Mouse (Mus musculus) limb, embryonic 15.5 days (tissue): ENCODE measurements around the gene Tomm20. TPM values are rescaled to one million over a fixed set of nuclear protein-coding genes. Genes with fewer than 3 reads are reported as not detected.

Experiments
- ATAC-seq: fragments of 200-750 bp; cut with Nextera tagmentation; 2 replicates; pipeline ENCODE4 v1.8.0; 2017; ENCODE audit warnings: low read depth, moderate TSS enrichment; ENCODE audit not compliant: insufficient number of reproducible peaks, low FRiP score, low TSS enrichment
- H3K27ac ChIP-seq: fragments of 300-500 bp; sonication (generic); 2 replicates; pipeline ENCODE4 v1.5.1; 2015; ENCODE audit warnings: moderate library complexity, mild to moderate bottlenecking, inconsistent platforms
- H3K27me3 ChIP-seq: fragments of 300-500 bp; sonication (generic); 2 replicates; pipeline ENCODE4 v1.6.1; 2015; ENCODE audit warnings: inconsistent platforms
- H3K36me3 ChIP-seq: fragments of 300-500 bp; sonication (generic); 2 replicates; pipeline ENCODE4 v1.6.1; 2015; ENCODE audit warnings: inconsistent platforms
- H3K4me1 ChIP-seq: fragments of 300-500 bp; sonication (generic); 2 replicates; pipeline ENCODE4 v1.6.1; 2015; ENCODE audit warnings: inconsistent platforms
- H3K4me2 ChIP-seq: fragments of 300-500 bp; sonication (generic); 2 replicates; pipeline ENCODE4 v1.6.1; 2015; ENCODE audit warnings: mild to moderate bottlenecking, inconsistent platforms
- H3K4me3 ChIP-seq: fragments of 300-500 bp; sonication (generic); 2 replicates; pipeline ENCODE4 v1.5.1; 2015; ENCODE audit warnings: mild to moderate bottlenecking, inconsistent platforms
- H3K9ac ChIP-seq: fragments of 300-500 bp; sonication (generic); 2 replicates; pipeline ENCODE4 v1.6.1; 2015; ENCODE audit warnings: inconsistent platforms
- H3K9me3 ChIP-seq: fragments of 300-500 bp; sonication (generic); 2 replicates; pipeline ENCODE4 v1.6.1; 2016; ENCODE audit warnings: inconsistent platforms
- WGBS: fragments of 180-500 bp; shearing (Covaris S2); methylation state at CpG from one replicate; pipeline ENCODE4 v1.1.7; 2015; 5-methylcytosine and 5-hydroxymethylcytosine counted together
- polyA plus RNA-seq: library from polyadenylated mRNA; unstranded; fragments of >200 nt; fragmentation: Nextera tagmentation; extraction: Ambion mirVana; gene quantifications from 2 replicates; pipeline ENCODE4 v1.2.1, GENCODE M21; 2015

Tomm20 gene
- polyA plus RNA-seq, 1 experiment from 2014 or later: 185 TPM

DNA sequence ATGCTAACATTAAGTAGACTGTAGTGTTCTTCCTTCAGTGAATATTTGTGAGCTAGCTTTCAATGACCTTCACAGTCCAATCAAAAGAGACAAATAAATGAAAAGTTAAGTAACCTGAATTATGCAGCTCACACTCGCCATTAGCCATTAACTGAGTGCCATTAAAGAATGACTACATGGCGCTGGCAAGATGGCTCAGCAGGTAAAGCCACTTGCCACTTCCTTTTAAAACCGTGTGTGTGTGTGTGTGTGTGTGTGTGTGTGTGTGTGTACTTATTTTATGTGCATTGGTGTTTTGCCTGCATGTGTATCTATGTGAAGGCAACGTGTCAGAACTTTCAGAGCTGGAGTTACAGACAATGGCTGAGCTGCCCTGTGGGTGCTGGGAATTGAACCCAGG lies 28.9 kb upstream of the Tomm20 start:
- Histone ChIP-seq H3K9ac (no peak overlapping the region), H3K36me3 (no peaks in the 10 kb centered on the region), H3K4me2 (no peak overlapping the region), H3K27me3 (peaks cover 9% of the 10 kb centered on the region), H3K9me3 (no peaks in the 10 kb centered on the region), H3K4me1 (peaks cover 11% of the 10 kb centered on the region), H3K4me3 (no peak overlapping the region), H3K27ac (no peak overlapping the region)
- no peak for ATAC-seq
- 73% methylated on average over 4 of the region's 4 CpGs for WGBS

DNA sequence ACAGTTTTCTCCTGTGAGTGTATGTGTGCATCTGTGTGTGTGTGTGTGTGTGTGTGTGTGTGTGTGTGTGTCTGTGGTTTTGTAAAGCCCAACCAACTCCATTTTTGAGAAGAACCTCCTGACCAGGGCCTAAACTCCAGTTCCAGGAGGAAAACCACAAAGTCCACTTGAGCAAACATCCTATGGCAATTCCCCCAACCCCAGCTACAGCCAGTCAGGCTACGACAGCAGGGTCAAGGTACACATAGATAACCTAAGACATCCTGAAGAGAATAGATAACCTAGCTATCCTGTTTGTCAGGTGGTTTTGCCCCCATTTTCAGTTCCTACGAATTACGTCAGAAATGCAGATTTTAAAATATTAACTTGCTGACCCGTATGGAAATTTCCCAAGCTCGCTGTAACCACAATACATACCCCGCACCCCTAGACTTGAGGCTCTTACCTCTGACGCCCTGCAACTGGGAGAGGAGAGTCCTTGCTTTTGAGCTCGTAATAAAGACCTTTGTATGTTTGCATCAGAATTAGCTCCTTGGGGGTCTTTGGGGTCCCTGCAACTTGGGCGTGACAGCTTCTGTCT lies 28.1 kb upstream of the Tomm20 start:
- WGBS: 73% methylated on average over 9 of the region's 9 CpGs
- Histone ChIP-seq H3K27me3 (peaks cover 9% of the 10 kb centered on the region), H3K4me1 (peaks cover 13% of the 10 kb centered on the region)

DNA sequence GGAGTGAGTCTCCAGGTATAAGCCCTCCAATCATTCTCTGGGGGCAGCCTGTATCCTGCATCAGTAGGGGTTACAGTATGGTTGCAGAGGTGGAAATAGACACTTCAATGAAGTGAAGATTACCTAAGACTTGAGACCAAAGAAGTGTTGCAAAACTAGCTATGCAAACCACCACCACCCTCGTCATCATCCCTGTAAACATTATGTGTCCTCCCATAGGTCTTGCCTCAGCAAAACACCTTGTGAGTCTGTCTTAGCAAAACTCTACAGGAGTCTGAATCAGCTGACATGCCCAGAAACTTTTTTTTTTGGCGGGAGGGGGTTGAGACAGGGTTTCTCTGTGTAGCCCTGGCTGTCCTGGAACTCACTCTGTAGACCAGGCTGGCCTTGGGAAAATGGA lies 27.0 kb upstream of the Tomm20 start:
- no peak overlapping the region for H3K27ac ChIP-seq
- no peak overlapping the region for H3K4me2 ChIP-seq
- peaks cover 15% of the 10 kb centered on the region for H3K36me3 ChIP-seq
- no peaks in the 10 kb centered on the region for H3K9me3 ChIP-seq
- ATAC-seq: no peak
- H3K9ac ChIP-seq: no peak overlapping the region
- H3K4me3 ChIP-seq: no peak overlapping the region
- 68% methylated on average over 2 of the region's 2 CpGs for WGBS
- peaks cover 6% of the 10 kb centered on the region; the same call in 1 of the 2 replicates for H3K27me3 ChIP-seq
- H3K4me1 ChIP-seq: peaks cover 13% of the 10 kb centered on the region

More for the DNA sequence above, 28.1 kb upstream of the Tomm20 start:
- Histone ChIP-seq H3K4me3 (no peak overlapping the region), H3K4me2 (no peak overlapping the region), H3K9ac (no peak overlapping the region), H3K9me3 (no peaks in the 10 kb centered on the region), H3K36me3 (peaks cover 6% of the 10 kb centered on the region; the same call in 1 of the 2 replicates), H3K27ac (no peak overlapping the region)
- ATAC-seq: no peak

DNA sequence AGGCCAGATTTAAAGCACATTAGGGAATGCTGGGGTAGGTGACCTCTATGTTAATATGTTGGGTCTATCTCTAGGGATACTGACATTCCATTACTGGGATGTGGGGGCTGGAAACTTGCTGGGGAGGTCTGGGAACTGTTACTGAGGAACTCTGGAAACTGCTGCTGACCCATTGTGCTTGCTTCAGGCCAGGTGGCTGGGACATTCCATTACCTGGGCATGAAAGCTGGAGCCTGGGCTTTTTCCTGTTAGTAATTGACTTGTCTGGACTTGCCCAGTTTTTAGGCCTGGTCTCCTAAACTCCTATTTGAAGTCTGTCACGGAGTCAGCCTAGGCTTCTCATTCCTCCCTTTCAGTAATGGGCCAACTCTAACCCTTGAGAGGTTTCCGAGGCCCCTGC lies 26.5 kb upstream of the Tomm20 start:
- Histone ChIP-seq H3K27ac (no peak overlapping the region), H3K27me3 (peaks cover 6% of the 10 kb centered on the region; the same call in 1 of the 2 replicates), H3K4me1 (peaks cover 13% of the 10 kb centered on the region), H3K9me3 (no peaks in the 10 kb centered on the region), H3K36me3 (peaks cover 20% of the 10 kb centered on the region), H3K4me3 (no peak overlapping the region), H3K9ac (no peak overlapping the region), H3K4me2 (no peak overlapping the region)
- WGBS: 64% methylated on average over 2 of the region's 2 CpGs
- ATAC-seq: no peak

DNA sequence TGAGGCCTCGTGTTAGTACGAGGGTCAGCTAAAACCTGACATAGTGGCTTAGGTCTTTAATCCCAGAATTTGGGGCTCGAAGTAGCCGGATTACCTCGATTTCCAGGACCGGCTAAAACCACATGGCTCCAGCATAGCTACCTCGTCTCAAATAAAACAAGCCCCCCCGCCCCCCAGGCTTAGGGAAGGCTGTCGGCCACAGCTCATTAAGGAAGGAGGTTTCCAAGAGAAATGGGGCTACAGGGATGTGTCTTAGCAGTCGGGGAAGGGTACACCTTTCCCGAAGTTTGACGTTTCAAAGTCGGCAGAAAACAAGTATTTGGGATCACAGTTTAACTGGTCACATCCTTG lies 25.6 kb upstream of the Tomm20 start:
- Histone ChIP-seq H3K36me3 (peaks cover 28% of the 10 kb centered on the region), H3K4me3 (peak overlapping the region; percentile 99)
- 6% methylated on average over 13 of the region's 13 CpGs for WGBS

DNA sequence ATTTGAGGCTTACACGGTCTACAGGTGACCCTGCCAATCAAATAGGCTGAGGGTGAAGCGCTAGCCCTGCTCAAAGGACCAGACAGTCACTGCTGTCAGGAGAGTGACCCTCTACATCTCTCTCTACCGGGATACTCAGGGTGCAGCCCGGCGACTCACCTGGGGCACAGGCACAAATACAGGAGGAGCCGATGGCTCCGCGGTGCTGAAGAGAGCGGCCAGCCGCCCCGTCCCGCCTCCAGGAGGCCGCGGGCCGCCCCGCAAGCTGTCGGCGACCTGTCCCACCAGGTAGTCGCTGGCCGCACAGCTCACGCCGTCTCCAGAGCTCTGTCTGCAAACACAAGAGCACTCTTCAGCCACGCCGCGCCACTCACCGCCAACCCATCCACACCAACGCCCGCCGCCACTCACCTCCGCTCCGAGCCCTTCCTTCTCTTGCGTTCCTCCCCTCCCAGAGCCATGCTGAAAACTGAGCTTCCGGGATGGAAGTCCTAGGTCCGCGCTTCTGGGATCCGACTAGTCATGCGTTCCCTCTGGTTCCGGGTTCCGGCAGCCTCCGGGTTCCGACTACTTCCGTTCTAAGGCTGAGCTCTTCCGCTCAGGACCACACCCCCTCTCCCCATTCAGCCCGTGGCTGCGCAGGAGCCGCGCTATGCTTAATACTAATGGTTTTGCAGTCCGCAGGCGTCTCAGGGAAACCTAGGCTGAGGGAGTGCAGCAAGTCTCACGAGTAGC lies 25.1 kb upstream of the Tomm20 start, which contains the start of gene Rbm34:
Gene Rbm34, minus strand, starts transcription at position 493 of the 735 bp plus-strand sequence.
- H3K4me2 ChIP-seq: peak within 1 kb of the TSS; percentile 89
- peak; percentile 97 for ATAC-seq
- H3K4me1 ChIP-seq: peaks cover 13% of the 10 kb centered on the region
- peak within 1 kb of the TSS; percentile 78 for H3K9ac ChIP-seq
- peaks cover 30% of the 10 kb centered on the region for H3K36me3 ChIP-seq
- peak within 1 kb of the TSS; percentile 99 for H3K4me3 ChIP-seq
- WGBS: under 1% methylated on average over 49 of the region's 50 CpGs
- peak within 1 kb of the TSS; percentile 89 for H3K27ac ChIP-seq
- H3K27me3 ChIP-seq: no peaks in the 10 kb centered on the region
- no peaks in the 10 kb centered on the region for H3K9me3 ChIP-seq

More for the DNA sequence above, 25.6 kb upstream of the Tomm20 start:
- Histone ChIP-seq H3K4me2 (peak overlapping the region; percentile 89), H3K9ac (peak overlapping the region; percentile 61), H3K27me3 (peaks cover 1% of the 10 kb centered on the region; the same call in 1 of the 2 replicates), H3K27ac (peak overlapping the region; percentile 89), H3K9me3 (no peaks in the 10 kb centered on the region), H3K4me1 (peaks cover 13% of the 10 kb centered on the region)
- peak; percentile 26; the same call in 1 of the 2 replicates for ATAC-seq

DNA sequence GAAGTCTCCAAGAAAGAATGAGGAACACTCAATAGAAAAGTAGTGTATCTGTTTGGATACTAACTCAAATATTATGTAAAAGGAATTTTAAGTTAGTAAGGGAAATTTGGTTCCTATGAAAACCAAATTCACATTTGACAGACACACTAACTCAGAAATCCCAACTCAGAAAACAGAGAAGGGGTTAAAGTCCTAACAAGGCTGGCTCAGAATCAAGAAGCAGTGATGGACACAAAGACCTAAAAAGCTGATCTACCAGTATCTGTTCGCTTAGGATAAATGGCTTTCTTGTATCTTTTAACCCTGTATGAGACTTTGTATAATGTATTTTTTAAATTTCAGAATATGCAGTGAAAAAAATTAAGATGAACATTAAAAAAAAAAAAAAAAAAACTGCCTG lies 23.9 kb upstream of the Tomm20 start:
- Histone ChIP-seq H3K9me3 (no peaks in the 10 kb centered on the region), H3K9ac (no peak overlapping the region), H3K4me1 (peaks cover 13% of the 10 kb centered on the region), H3K27ac (no peak overlapping the region), H3K27me3 (no peaks in the 10 kb centered on the region), H3K36me3 (peaks cover 36% of the 10 kb centered on the region), H3K4me3 (no peak overlapping the region), H3K4me2 (no peak overlapping the region)
- no peak for ATAC-seq
- WGBS: 90% methylated on average over 1 of the region's 1 CpGs

DNA sequence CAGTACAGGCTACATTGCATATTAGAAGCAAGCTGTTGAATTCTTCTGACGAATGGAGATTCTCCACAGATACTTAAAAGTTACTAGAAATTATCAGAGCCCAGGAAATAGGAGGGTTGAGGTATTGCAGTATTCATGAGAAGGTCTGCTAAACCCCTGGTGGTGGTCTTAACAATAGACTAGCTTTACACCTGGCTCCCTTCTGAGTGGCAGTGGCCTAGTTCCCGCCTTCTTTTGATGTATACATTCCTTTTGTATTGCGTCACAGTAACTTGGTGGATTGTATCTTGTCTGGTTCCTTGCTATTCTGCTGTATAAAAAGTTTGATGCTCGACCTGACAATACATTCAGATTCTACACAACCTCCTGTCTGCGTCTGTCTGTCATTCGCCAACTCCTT lies 22.5 kb upstream of the Tomm20 start:
- 91% methylated on average over 6 of the region's 6 CpGs for WGBS

DNA sequence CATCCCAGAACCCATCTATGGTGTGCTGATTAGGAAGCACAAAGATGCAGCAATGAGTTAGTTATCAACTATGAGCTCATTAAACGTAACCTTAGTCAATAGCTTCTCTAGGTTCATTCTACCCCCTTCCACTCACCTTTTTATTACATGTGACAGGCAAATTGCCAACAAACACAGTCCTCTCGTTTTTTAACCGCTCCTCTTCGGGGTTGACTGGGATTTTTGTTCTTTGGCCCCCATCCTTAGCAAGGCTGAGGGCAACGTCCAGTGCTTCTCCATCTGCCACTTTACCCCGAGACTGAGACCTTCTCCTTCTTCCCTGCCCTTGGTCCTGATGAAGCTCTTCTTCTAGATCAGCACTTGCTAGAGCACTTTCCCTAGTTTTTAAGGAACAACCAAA lies 19.6 kb upstream of the Tomm20 start:
- WGBS: 75% methylated on average over 6 of the region's 6 CpGs
- Histone ChIP-seq H3K4me2 (no peak overlapping the region), H3K36me3 (peaks cover 68% of the 10 kb centered on the region), H3K9ac (no peak overlapping the region), H3K4me1 (peaks cover 9% of the 10 kb centered on the region), H3K9me3 (no peaks in the 10 kb centered on the region), H3K27ac (no peak overlapping the region), H3K27me3 (no peaks in the 10 kb centered on the region), H3K4me3 (no peak overlapping the region)
- ATAC-seq: no peak

More for the DNA sequence above, 22.5 kb upstream of the Tomm20 start:
- peaks cover 13% of the 10 kb centered on the region for H3K4me1 ChIP-seq
- no peak for ATAC-seq
- H3K9me3 ChIP-seq: no peaks in the 10 kb centered on the region
- H3K36me3 ChIP-seq: peaks cover 42% of the 10 kb centered on the region
- no peak overlapping the region for H3K4me3 ChIP-seq
- no peak overlapping the region for H3K27ac ChIP-seq
- no peak overlapping the region for H3K4me2 ChIP-seq
- no peak overlapping the region for H3K9ac ChIP-seq
- H3K27me3 ChIP-seq: no peaks in the 10 kb centered on the region

DNA sequence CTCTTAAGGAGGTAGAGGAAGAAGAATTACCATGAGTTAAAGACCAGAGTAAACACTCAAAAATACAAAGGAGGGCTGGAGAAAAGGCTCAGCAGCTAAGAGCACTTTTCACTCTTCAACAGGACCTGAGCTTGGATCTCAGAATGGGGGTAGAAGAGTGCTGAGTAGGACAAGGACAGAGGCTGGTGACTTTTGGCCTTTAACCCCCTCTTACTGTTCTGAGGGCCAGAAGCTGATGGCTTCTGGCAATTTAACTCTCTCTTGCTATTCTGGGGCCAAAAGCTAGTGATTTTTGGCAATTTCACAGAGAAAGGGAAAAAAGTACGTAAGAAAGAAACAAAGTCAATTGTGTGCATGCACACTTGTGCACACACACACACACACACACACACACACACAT lies 17.2 kb upstream of the Tomm20 start:
- no peak for ATAC-seq
- no peak overlapping the region for H3K27ac ChIP-seq
- H3K27me3 ChIP-seq: no peaks in the 10 kb centered on the region
- no peak overlapping the region for H3K4me3 ChIP-seq
- no peaks in the 10 kb centered on the region for H3K4me1 ChIP-seq
- H3K4me2 ChIP-seq: no peak overlapping the region
- WGBS: 94% methylated on average over 1 of the region's 1 CpGs
- H3K9ac ChIP-seq: no peak overlapping the region
- H3K9me3 ChIP-seq: no peaks in the 10 kb centered on the region
- H3K36me3 ChIP-seq: peaks cover 75% of the 10 kb centered on the region

DNA sequence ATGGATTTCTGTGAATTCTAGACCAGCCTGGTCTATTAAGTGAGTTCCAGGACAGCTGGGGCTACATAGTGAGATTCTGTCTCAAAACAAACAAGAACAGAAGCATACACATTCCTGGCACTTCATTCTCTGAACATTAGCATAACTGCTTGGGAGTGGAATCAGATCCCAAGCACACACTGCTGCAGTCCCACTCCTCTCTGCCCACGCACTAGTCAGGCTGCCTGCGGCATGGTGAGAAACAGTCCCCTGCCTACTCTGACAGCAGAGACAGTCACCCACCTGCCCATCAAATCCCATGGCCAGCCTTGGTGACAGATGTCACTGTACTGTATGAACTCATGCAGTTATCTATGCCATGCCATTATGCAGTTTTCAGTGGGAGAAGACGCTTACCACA lies 15.9 kb upstream of the Tomm20 start:
- no peaks in the 10 kb centered on the region for H3K4me1 ChIP-seq
- no peak overlapping the region for H3K27ac ChIP-seq
- H3K9me3 ChIP-seq: no peaks in the 10 kb centered on the region
- ATAC-seq: no peak
- H3K9ac ChIP-seq: no peak overlapping the region
- peaks cover 75% of the 10 kb centered on the region for H3K36me3 ChIP-seq
- no peak overlapping the region for H3K4me3 ChIP-seq
- no peaks in the 10 kb centered on the region for H3K27me3 ChIP-seq
- 93% methylated on average over 3 of the region's 3 CpGs for WGBS
- H3K4me2 ChIP-seq: no peak overlapping the region

DNA sequence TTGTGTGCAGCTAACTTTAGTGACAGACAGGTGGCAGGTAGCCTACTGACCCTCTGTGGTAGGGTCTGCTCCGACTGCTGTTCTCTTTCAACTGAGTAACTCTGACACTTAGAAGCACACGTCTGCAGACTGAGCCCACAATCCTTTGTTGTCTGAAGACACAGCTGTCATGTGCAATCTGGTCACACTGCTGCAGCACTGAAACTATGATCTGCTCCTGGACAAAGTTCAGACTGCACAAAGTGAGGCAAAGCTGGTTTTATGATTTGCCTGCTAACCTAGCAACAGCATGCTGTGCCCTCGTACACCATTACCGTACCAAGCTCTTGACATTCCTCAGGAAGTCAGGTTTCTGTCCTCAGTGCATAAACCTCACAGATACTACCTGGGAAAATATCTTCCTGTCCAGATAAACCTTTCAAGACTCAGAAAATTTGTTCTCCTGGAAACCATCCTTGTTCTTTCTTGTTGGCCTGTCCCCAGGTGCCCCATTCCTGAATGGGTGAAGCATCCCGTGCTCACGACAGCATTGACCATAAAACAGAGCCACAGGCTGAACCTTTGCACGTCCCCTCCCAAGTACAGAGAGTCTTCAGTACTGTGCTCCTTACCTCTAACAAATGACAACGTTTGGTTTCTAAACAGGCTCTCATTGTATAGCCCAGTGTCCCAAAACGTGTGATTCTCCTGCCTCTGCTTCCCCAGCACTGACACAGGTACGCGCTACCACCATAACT lies 6.4 kb upstream of the Tomm20 start:
- H3K4me1 ChIP-seq: no peaks in the 10 kb centered on the region

More for the DNA sequence above, 6.4 kb upstream of the Tomm20 start:
- Histone ChIP-seq H3K4me3 (no peak overlapping the region), H3K9ac (no peak overlapping the region), H3K9me3 (no peaks in the 10 kb centered on the region), H3K27me3 (no peaks in the 10 kb centered on the region), H3K4me2 (no peak overlapping the region), H3K36me3 (peaks cover 72% of the 10 kb centered on the region), H3K27ac (no peak overlapping the region)
- 88% methylated on average over 11 of the region's 11 CpGs for WGBS
- no peak for ATAC-seq
